Mouse (Mus musculus): Measurements from ENCODE around the gene Spata13. TPM values are rescaled to one million over a fixed set of nuclear protein-coding genes. Genes with fewer than 3 reads are reported as not detected.

Spata13 gene
- total RNA-seq (2015), result 20.2 and 20.4 TPM in 2 replicates
- total RNA-seq (2017), result 33.5 and 35.9 TPM in 2 replicates

GRCm38 (mm10) chr14:60633961-60634864, at the start of gene Spata13:
Spata13 (plus strand) TSS chr14:60634001.
- ATAC-seq (replicated peaks; ENCODE audit: poor library complexity), result peak; percentile 84

GRCm38 (mm10) chr14:60586687-60587453, 46.9 kb upstream of the Spata13 start:
- peak; percentile 26; the same call in 1 of the 2 replicates for ATAC-seq (replicated peaks; ENCODE audit: poor library complexity)

- ATAC-seq (replicated peaks; ENCODE audit: poor library complexity), result no peak
These were observed 44.8 kb upstream of the Spata13 start for GRCm38 (mm10) chr14:60589001-60589400.

- ATAC-seq (replicated peaks; ENCODE audit: poor library complexity), result no peak; the same call in 1 of the 2 replicates
These were observed 41.5 kb upstream of the Spata13 start for GRCm38 (mm10) chr14:60592339-60592738.

GRCm38 (mm10) chr14:60592822-60593221, 41.0 kb upstream of the Spata13 start:
- peak; percentile 66 for ATAC-seq (replicated peaks; ENCODE audit: poor library complexity)

- ATAC-seq (replicated peaks; ENCODE audit: poor library complexity), result no peak
These were observed 36.2 kb upstream of the Spata13 start for GRCm38 (mm10) chr14:60597571-60597970.

GRCm38 (mm10) chr14:60599044-60599443, 34.8 kb upstream of the Spata13 start:
- no peak for ATAC-seq (replicated peaks; ENCODE audit: poor library complexity)

GRCm38 (mm10) chr14:60605564-60605963, 28.2 kb upstream of the Spata13 start:
- no peak for ATAC-seq (replicated peaks; ENCODE audit: poor library complexity)

GRCm38 (mm10) chr14:60606194-60606593, 27.6 kb upstream of the Spata13 start:
- ATAC-seq (replicated peaks; ENCODE audit: poor library complexity), result no peak

GRCm38 (mm10) chr14:60607743-60608142, 26.1 kb upstream of the Spata13 start:
- no peak for ATAC-seq (replicated peaks; ENCODE audit: poor library complexity)

- no peak for ATAC-seq (replicated peaks; ENCODE audit: poor library complexity)
These were observed 24.6 kb upstream of the Spata13 start for GRCm38 (mm10) chr14:60609160-60609559.

GRCm38 (mm10) chr14:60612671-60613070, 21.1 kb upstream of the Spata13 start:
- ATAC-seq (replicated peaks; ENCODE audit: poor library complexity), result no peak

GRCm38 (mm10) chr14:60621076-60621475, 12.7 kb upstream of the Spata13 start:
- no peak for ATAC-seq (replicated peaks; ENCODE audit: poor library complexity)

GRCm38 (mm10) chr14:60625486-60625885, 8.3 kb upstream of the Spata13 start:
- ATAC-seq (replicated peaks; ENCODE audit: poor library complexity), result no peak

GRCm38 (mm10) chr14:60629887-60630460, 3.8 kb upstream of the Spata13 start:
- no peak for ATAC-seq (replicated peaks; ENCODE audit: poor library complexity)

GRCm38 (mm10) chr14:60630981-60631380, 2.8 kb upstream of the Spata13 start:
- no peak for ATAC-seq (replicated peaks; ENCODE audit: poor library complexity)

- ATAC-seq (replicated peaks; ENCODE audit: poor library complexity), result peak; percentile 43
These were observed 1.3 kb downstream of the Spata13 start for GRCm38 (mm10) chr14:60634877-60635771.

- no peak for ATAC-seq (replicated peaks; ENCODE audit: poor library complexity)
These were observed 2.3 kb downstream of the Spata13 start for GRCm38 (mm10) chr14:60635911-60636607.

- no peak for ATAC-seq (replicated peaks; ENCODE audit: poor library complexity)
These were observed 2.8 kb downstream of the Spata13 start for GRCm38 (mm10) chr14:60636608-60636980.

GRCm38 (mm10) chr14:60636996-60637395, 3.2 kb downstream of the Spata13 start:
- ATAC-seq (replicated peaks; ENCODE audit: poor library complexity), result no peak

Data from megakaryocyte progenitor cell, adult 5-6 weeks (primary cell).